Mouse (Mus musculus) neural tube, embryonic 11.5 days (tissue): ENCODE results near the gene Gm19426. TPM values are rescaled to one million over a fixed set of nuclear protein-coding genes. Genes with fewer than 3 reads are reported as not detected.

ENCODE experiments used
- ATAC-seq: fragments of 200-750 bp; cut with Nextera tagmentation; 2 replicates; pipeline ENCODE4 v1.8.0; 2017; ENCODE audit warnings: moderate number of reproducible peaks, mild to moderate bottlenecking, moderate TSS enrichment, moderate library complexity; ENCODE audit not compliant: insufficient read depth, low FRiP score, low TSS enrichment
- DNase-seq: peaks from one replicate; pipeline ENCODE4 v3.0.0-alpha.2; 2015; ENCODE audit warnings: low spot score
- H3K27ac ChIP-seq: fragments of 300-500 bp; sonication (generic); 2 replicates; pipeline ENCODE4 v1.5.1; 2014; ENCODE audit warnings: low read depth, mild to moderate bottlenecking, low read length
- H3K27me3 ChIP-seq: fragments of 300-500 bp; sonication (generic); 2 replicates; pipeline ENCODE4 v1.6.1; 2014; ENCODE audit warnings: mild to moderate bottlenecking, low read length, mixed read lengths; ENCODE audit not compliant: control insufficient read depth, insufficient read depth
- H3K36me3 ChIP-seq: fragments of 300-500 bp; sonication (generic); 2 replicates; pipeline ENCODE4 v1.6.1; 2014; ENCODE audit warnings: mild to moderate bottlenecking, low read length, moderate library complexity, mixed read lengths; ENCODE audit not compliant: control insufficient read depth, insufficient read depth
- H3K4me1 ChIP-seq: fragments of 300-500 bp; sonication (generic); 2 replicates; pipeline ENCODE4 v1.6.1; 2014; ENCODE audit warnings: low read length, mixed read lengths; ENCODE audit not compliant: control insufficient read depth, insufficient read depth
- H3K4me2 ChIP-seq: fragments of 300-500 bp; sonication (generic); 2 replicates; pipeline ENCODE4 v1.6.1; 2014; ENCODE audit warnings: low read depth, mild to moderate bottlenecking, moderate library complexity
- H3K4me3 ChIP-seq: fragments of 300-500 bp; sonication (generic); 2 replicates; pipeline ENCODE4 v1.5.1; 2014; ENCODE audit warnings: low read depth, low read length
- H3K9ac ChIP-seq: fragments of 300-500 bp; sonication (generic); 2 replicates; pipeline ENCODE4 v1.6.1; 2014; ENCODE audit warnings: mild to moderate bottlenecking, low read length
- H3K9me3 ChIP-seq: fragments of 300-500 bp; sonication (generic); 2 replicates; pipeline ENCODE4 v1.6.1; 2016; ENCODE audit warnings: low read length; ENCODE audit not compliant: control insufficient read depth
- WGBS: fragments of 180-500 bp; shearing (Covaris S2); extraction: QIAGEN DNeasy Blood & Tissue Kit; methylation state at CpG from one replicate; pipeline ENCODE4 v1.1.7; 2014; 5-methylcytosine and 5-hydroxymethylcytosine counted together
- polyA plus RNA-seq: library from polyadenylated mRNA; unstranded; fragments of >200 nt; fragmentation: Nextera tagmentation; extraction: Ambion mirVana; gene quantifications from 2 replicates; pipeline ENCODE4 v1.2.1, GENCODE M21; 2014

Gm19426 gene
- 4.5 and 5.1 TPM in 2 replicates for polyA plus RNA-seq

DNA sequence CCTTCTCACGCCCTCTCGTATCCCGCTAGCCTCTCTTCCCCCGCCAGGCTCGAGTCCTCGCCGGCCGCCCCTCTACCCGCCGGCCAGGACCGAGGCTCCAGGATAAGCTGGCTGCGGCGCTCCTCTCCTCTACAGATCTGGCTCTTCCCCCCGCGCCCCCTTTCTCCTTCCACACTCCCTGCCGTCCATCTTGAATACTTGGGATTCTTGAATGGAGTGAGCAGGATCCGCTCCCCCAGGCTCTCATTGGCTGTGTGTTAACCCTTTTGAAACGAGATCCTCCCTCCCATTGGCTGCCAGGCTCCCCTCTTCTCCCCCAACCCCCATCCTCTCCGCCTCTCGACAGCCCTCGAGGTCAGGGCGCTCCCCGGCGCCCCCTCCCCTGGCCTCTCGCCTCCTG lies at the start of gene Gm19426:
Gene Gm19426, minus strand, starts transcription at position 95 of the 400 bp plus-strand sequence.
- 1% methylated on average over 25 of the region's 25 CpGs for WGBS
- peak; percentile 83 for ATAC-seq
- H3K4me1 ChIP-seq, result peaks cover 28% of the 10 kb centered on the region

DNA sequence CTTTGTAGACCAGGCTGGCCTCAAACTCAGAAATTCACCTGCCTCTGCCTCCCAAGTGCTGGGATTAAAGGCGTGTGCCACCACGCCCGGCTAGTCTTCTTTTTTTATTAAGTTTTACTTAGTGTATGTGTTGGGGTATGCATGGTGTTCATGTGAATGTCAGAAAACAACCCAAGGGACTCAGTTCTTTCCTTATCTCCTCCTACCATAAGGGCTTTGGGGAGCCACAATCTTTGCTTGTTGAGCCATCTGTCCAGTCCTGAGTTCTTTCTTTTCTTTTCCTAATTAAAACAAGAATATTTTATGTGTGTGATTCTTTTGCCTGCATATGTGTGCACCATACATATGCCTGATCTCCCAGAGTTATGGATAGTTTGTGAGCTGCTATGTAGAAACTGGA lies 49.7 kb upstream of the Gm19426 start:
- DNase-seq, result no peak
- ATAC-seq, result no peak
- Histone ChIP-seq H3K4me1 (no peaks in the 10 kb centered on the region), H3K4me3 (no peak overlapping the region), H3K27me3 (no peaks in the 10 kb centered on the region), H3K36me3 (no peaks in the 10 kb centered on the region), H3K27ac (no peak overlapping the region), H3K9me3 (no peaks in the 10 kb centered on the region), H3K4me2 (no peak overlapping the region), H3K9ac (no peak overlapping the region)
- whole genome bisulfite sequencing, result 82% methylated on average over 3 of the region's 3 CpGs

More for the DNA sequence above, at the start of gene Gm19426:
- H3K9ac ChIP-seq, result peak within 1 kb of the TSS; percentile 98
- H3K4me2 ChIP-seq, result peak within 1 kb of the TSS; percentile 96
- H3K9me3 ChIP-seq, result no peaks in the 10 kb centered on the region
- H3K27ac ChIP-seq, result peak within 1 kb of the TSS; percentile 98
- H3K4me3 ChIP-seq, result peak within 1 kb of the TSS; percentile 69
- H3K27me3 ChIP-seq, result no peaks in the 10 kb centered on the region
- 0 out of 2 replicates have a peak, but pooled peaks cover 3% of the 10 kb centered on the region for H3K36me3 ChIP-seq
- peak; percentile 91 for DNase-seq

DNA sequence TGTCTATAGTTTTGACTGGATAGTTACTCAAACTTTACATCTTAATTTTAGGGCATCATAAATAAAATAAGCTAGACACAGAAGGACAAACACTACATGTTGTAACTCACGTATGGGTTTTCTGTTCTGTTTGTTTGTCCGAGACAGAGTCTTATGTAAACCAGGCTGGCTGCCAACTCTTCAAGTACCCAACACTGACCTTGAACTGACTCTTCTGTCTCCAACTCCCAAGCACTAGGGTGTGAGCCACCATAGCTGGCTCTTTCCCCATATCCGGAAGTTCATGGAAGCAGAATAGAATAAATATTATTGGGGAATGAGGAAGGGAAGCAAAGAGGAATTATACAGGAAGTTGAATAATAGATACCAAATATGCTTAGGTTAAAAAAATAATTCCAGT lies 49.1 kb upstream of the Gm19426 start:
- Histone ChIP-seq H3K9me3 (no peaks in the 10 kb centered on the region), H3K36me3 (no peaks in the 10 kb centered on the region), H3K4me3 (no peak overlapping the region), H3K4me1 (no peaks in the 10 kb centered on the region), H3K27ac (no peak overlapping the region), H3K9ac (no peak overlapping the region), H3K27me3 (no peaks in the 10 kb centered on the region), H3K4me2 (no peak overlapping the region)
- ATAC-seq (no peak), DNase-seq (no peak)
- WGBS, result 90% methylated on average over 3 of the region's 3 CpGs

DNA sequence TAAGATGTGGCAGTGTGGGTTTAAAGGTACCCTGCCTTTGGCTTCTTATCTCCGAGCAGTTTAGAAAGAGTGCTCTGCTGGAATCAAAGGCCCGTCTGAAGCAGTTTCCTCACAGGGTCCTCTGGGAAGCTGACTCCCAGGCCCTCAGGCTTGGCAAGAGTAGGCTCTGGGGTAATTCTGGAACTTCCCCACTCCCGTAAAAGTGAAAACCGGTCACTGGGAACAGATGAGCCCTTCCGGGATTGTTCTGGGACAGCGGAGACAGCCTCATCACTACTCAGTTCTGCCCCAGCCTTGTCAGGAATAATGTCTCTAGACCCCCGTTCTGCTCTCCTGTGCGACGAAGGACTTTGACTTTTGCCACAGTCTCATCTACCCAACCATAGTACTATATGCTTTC lies 47.0 kb upstream of the Gm19426 start:
- no peak overlapping the region for H3K4me3 ChIP-seq
- no peaks in the 10 kb centered on the region for H3K9me3 ChIP-seq
- no peak overlapping the region; the same call in 1 of the 2 replicates for H3K9ac ChIP-seq
- H3K36me3 ChIP-seq, result no peaks in the 10 kb centered on the region
- DNase-seq, result no peak
- no peaks in the 10 kb centered on the region for H3K4me1 ChIP-seq
- ATAC-seq, result no peak
- no peaks in the 10 kb centered on the region for H3K27me3 ChIP-seq
- no peak overlapping the region for H3K27ac ChIP-seq
- no peak overlapping the region for H3K4me2 ChIP-seq
- WGBS, result 52% methylated on average over 9 of the region's 9 CpGs

DNA sequence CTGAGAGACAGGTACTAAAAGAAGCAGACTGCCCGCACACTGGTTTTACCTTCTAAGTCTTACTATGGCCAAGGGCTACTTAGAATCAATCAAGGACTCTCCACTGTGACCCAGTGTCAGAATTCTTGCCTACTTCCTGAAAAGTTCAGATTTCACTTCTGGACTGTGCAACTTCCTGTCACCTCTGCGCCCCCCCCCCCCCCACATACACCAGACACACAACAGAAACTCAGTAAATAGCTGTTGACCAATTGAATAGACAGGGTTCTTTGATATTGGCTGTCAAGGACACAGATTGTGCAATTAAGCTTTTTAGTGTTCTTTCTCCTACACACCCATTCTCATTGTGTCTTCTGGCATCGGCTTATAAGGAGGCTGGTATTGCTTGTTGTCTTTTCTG lies 44.9 kb upstream of the Gm19426 start:
- H3K4me1 ChIP-seq, result no peaks in the 10 kb centered on the region
- no peak overlapping the region for H3K4me2 ChIP-seq
- no peaks in the 10 kb centered on the region for H3K27me3 ChIP-seq
- H3K27ac ChIP-seq, result no peak overlapping the region
- no peak overlapping the region for H3K9ac ChIP-seq
- ATAC-seq (no peak), DNase-seq (no peak)
- 87% methylated on average over 3 of the region's 3 CpGs for WGBS
- no peaks in the 10 kb centered on the region for H3K9me3 ChIP-seq
- no peaks in the 10 kb centered on the region for H3K36me3 ChIP-seq
- H3K4me3 ChIP-seq, result no peak overlapping the region

DNA sequence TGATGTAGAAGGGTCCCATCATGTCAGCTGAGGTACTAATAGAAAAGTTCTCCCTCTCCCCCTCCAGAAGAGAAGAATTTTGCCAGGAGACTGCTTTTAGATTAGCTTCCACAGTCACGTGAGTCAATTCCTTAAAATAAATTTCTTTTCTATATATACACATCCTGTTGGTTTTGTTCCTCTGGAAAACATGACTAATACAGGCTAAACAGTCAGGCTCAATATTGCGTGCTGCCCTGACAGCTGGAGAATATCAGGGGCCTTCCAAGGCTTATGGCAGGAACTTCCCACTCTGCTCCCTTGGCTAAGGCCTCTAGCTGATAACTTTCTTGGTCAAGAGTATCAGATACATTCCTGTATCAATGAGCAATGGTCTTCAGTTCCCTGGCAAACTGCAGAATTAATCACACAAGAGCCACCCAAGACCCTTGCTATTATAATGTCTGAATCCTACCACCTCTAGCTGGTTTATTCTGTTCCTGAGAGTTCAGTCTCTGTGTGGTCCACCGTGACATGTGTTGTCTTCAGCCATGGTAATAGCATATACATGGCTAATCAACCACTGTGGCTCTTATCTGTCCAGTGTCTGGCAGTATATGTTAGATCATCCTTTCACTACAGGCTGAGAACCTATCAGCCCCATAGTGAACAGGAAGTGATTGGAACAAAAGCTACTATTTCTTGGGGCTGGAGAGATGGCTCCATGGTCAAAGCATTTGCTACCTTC lies 40.5 kb upstream of the Gm19426 start:
- ATAC-seq, result no peak
- H3K27me3 ChIP-seq, result no peaks in the 10 kb centered on the region

DNA sequence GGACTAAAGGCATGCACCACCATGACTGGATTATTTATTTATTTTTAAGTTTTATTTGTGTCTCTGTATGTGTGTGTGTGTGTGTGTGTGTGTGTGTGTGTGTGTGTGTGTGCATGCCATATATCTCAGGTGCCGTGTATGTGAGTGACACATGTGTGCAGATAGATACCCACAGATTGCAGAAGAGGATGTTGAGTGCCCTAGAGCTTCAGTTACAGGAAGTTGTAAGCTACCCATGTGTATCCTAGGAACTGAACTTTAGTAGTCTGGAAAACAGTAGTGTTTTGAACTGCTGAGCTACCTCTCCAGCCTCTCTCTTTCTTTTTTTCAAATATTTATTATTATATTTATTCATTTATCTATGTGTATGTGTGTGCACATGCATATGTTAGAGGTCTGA lies 39.9 kb upstream of the Gm19426 start:
- no peak overlapping the region for H3K9ac ChIP-seq
- 100% methylated on average over 1 of the region's 1 CpGs for WGBS
- no peaks in the 10 kb centered on the region for H3K9me3 ChIP-seq
- DNase-seq (no peak), ATAC-seq (no peak)
- H3K27me3 ChIP-seq, result no peaks in the 10 kb centered on the region
- H3K27ac ChIP-seq, result no peak overlapping the region
- H3K4me3 ChIP-seq, result no peak overlapping the region
- H3K4me1 ChIP-seq, result no peaks in the 10 kb centered on the region
- H3K4me2 ChIP-seq, result no peak overlapping the region
- no peaks in the 10 kb centered on the region for H3K36me3 ChIP-seq

More for the DNA sequence above, 40.5 kb upstream of the Gm19426 start:
- Histone ChIP-seq H3K4me1 (no peaks in the 10 kb centered on the region), H3K9me3 (no peaks in the 10 kb centered on the region), H3K36me3 (no peaks in the 10 kb centered on the region), H3K27ac (no peak overlapping the region), H3K9ac (no peak overlapping the region), H3K4me2 (no peak overlapping the region), H3K4me3 (no peak overlapping the region)
- no peak for DNase-seq
- WGBS, result 87% methylated on average over 3 of the region's 3 CpGs

DNA sequence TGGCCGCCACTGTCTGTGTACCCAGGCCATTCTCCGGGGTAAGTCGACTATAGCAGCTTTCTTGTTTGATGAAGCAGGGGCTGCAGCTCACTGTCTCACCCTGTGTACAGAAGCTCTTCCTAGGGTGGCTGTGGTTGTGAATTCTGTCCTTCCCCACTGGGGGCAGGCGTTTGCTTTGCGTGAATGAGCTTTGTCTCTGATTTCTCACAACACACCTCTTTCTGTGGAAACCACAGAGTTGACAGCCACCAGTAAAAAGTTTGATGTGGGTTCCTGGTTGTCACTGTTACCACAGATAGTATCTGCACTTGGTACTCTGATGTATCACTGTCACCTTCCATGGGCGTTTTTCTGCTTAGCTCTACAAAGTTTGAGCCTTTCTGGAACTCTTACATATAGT lies 35.8 kb upstream of the Gm19426 start:
- Histone ChIP-seq H3K36me3 (no peaks in the 10 kb centered on the region), H3K9me3 (no peaks in the 10 kb centered on the region), H3K9ac (no peak overlapping the region), H3K4me1 (peaks cover under 1% of the 10 kb centered on the region; the same call in 1 of the 2 replicates), H3K4me2 (no peak overlapping the region), H3K4me3 (no peak overlapping the region), H3K27ac (no peak overlapping the region), H3K27me3 (no peaks in the 10 kb centered on the region)
- ATAC-seq, result no peak
- 63% methylated on average over 6 of the region's 6 CpGs for WGBS
- DNase-seq, result no peak

DNA sequence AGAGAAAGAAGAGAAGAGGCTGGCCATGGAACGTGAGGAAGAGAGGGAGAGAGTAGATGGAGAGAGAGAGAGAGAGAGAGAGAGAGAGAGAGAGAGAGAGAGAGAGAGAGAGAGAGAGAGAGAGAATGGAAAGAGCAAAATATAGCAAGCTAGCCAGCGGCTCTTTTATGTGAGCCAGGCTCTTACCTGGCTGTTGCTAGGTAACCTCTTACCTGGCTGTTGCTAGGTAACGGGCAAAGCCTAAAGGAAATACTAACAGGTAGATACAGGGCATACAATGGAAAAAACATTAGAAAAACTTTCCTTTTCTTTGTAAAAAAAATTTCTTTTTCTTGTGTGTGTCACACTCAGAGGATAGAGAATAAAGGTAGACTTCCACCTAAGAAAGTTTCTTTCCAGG lies 34.3 kb upstream of the Gm19426 start:
- Histone ChIP-seq H3K4me3 (no peak overlapping the region), H3K27me3 (no peaks in the 10 kb centered on the region), H3K9ac (no peak overlapping the region), H3K9me3 (no peaks in the 10 kb centered on the region), H3K4me2 (no peak overlapping the region), H3K36me3 (no peaks in the 10 kb centered on the region), H3K4me1 (peaks cover 3% of the 10 kb centered on the region; the same call in 1 of the 2 replicates), H3K27ac (no peak overlapping the region)
- no peak for DNase-seq
- WGBS, result 70% methylated on average over 3 of the region's 3 CpGs
- ATAC-seq, result no peak
